10 mouse cellular contexts compared by ENCODE assay signal in genomic region chr19:17769610-17770399, GRCm38 (mm10).
DNase-seq lines count a peak whose midpoint lies in the region; ATAC-seq and TF ChIP-seq lines count a peak whose summit lies in the region.
"Had no signal": no experiment of that assay in that cellular context is flagged by ENCODE, and none has a peak within 500 bp of the region (broad histone marks: within the 10 kb centered on the region; RNA-seq: fewer than 3 reads in every experiment).

No protein-coding gene starts in this region.

- whole genome bisulfite sequencing in lung, embryonic 14.5 days, result 78% methylated on average over 5 of the region's 5 CpGs
- WGBS in intestine, embryonic 16.5 days, result 79% methylated on average over 5 of the region's 5 CpGs

- DNase-seq in heart, adult 11 months, result peak; percentile 91
- no peak for DNase-seq in heart, postnatal 4 days
- no peak for DNase-seq in lung, embryonic 14.5 days
- no peak for DNase-seq in lung, postnatal 4 days
- peak; percentile 81 to 85 for DNase-seq in cerebellum, adult 18-20 months
- peak; percentile 7 to 36 for DNase-seq in left cerebral cortex, postnatal 14 days (ENCODE audit: low spot score in 2 of 2)

- H3K4me2 ChIP-seq in lung, embryonic 14.5 days, result no peak overlapping the region
- H3K4me2 ChIP-seq in intestine, embryonic 16.5 days (ENCODE audit: low read depth, low read length), result no peak overlapping the region
- H3K4me2 ChIP-seq: heart, embryonic 13.5 days; neural tube, embryonic 15.5 days had no signal

- no peaks in the 10 kb centered on the region for H3K27me3 ChIP-seq in lung, embryonic 14.5 days (ENCODE audit: insufficient read depth, low read length)
- H3K27me3 ChIP-seq in intestine, embryonic 16.5 days (replicated peaks; ENCODE audit: control insufficient read depth, insufficient read depth, low read length), result no peaks in the 10 kb centered on the region
- H3K27me3 ChIP-seq: heart, embryonic 13.5 days; neural tube, embryonic 15.5 days had no signal

- TF ChIP-seq CTCF in lung, embryonic 14.5 days (IDR thresholded peaks at IDR 0.05; ENCODE audit: low read depth), result peak; percentile 23; the same call in 1 of the 2 replicates

- H3K27ac ChIP-seq in lung, embryonic 14.5 days (ENCODE audit: low read depth), result no peak overlapping the region
- no peak overlapping the region for H3K27ac ChIP-seq in intestine, embryonic 16.5 days (ENCODE audit: low read length)
- H3K27ac ChIP-seq: heart, embryonic 13.5 days; neural tube, embryonic 15.5 days had no signal

- no peak for ATAC-seq in lung, embryonic 14.5 days (ENCODE audit: insufficient read depth)
- ATAC-seq in activated CD4-positive, CD25-positive, alpha-beta regulatory T cell, adult 4 months, result no peak
- ATAC-seq in intestine, embryonic 16.5 days, result no peak

- intact Hi-C loops in left cerebral cortex, postnatal 14 days (cut with DNase I), result loop anchor here (5.0 to 10.0 kb wide), 2 partner anchors 67 to 295 kb away; partner anchors contain the start of gene Pcsk5

- no peaks in the 10 kb centered on the region for H3K9me3 ChIP-seq in lung, embryonic 14.5 days (ENCODE audit: low read depth, low read length)
- H3K9me3 ChIP-seq in intestine, embryonic 16.5 days (ENCODE audit: control insufficient read depth, low read length), result no peaks in the 10 kb centered on the region
- H3K9me3 ChIP-seq: heart, embryonic 13.5 days; neural tube, embryonic 15.5 days had no signal

- no peak overlapping the region for H3K4me3 ChIP-seq in lung, embryonic 14.5 days (ENCODE audit: low read depth, low read length)
- no peak overlapping the region for H3K4me3 ChIP-seq in intestine, embryonic 16.5 days (ENCODE audit: low read length)
- H3K4me3 ChIP-seq: heart, embryonic 13.5 days; neural tube, embryonic 15.5 days had no signal

- no peaks in the 10 kb centered on the region for H3K4me1 ChIP-seq in lung, embryonic 14.5 days (ENCODE audit: insufficient read depth)
- peaks cover 18% of the 10 kb centered on the region for H3K4me1 ChIP-seq in intestine, embryonic 16.5 days (ENCODE audit: control insufficient read depth, insufficient read depth, low read length)
- H3K4me1 ChIP-seq: heart, embryonic 13.5 days; neural tube, embryonic 15.5 days had no signal

- no peak overlapping the region for H3K9ac ChIP-seq in lung, embryonic 14.5 days
- no peak overlapping the region for H3K9ac ChIP-seq in intestine, embryonic 16.5 days (ENCODE audit: low read depth, low read length)
- H3K9ac ChIP-seq: heart, embryonic 13.5 days; neural tube, embryonic 15.5 days had no signal

- H3K36me3 ChIP-seq in lung, embryonic 14.5 days (ENCODE audit: insufficient read depth), result no peaks in the 10 kb centered on the region
- H3K36me3 ChIP-seq in intestine, embryonic 16.5 days (ENCODE audit: control insufficient read depth, insufficient read depth, low read length), result no peaks in the 10 kb centered on the region
- H3K36me3 ChIP-seq: heart, embryonic 13.5 days; neural tube, embryonic 15.5 days had no signal

Comparison
In these comparisons a context has a peak if more than half of its experiments do, and no peak if none do; other contexts are left out.
1. DNase-seq: peak in heart, adult 11 months (single experiment), cerebellum, adult 18-20 months (2 of 2) and left cerebral cortex, postnatal 14 days (2 of 2); none in heart, postnatal 4 days (single experiment), lung, embryonic 14.5 days (single experiment) and lung, postnatal 4 days (0 of 2).